Mouse (Mus musculus) liver, adult (tissue): ENCODE results near the gene Ecm1.

ENCODE experiments used
- GATA4 ChIP-seq: IDR thresholded peaks from 2 replicates; pipeline ENCODE4 v1.6.1; 2014; ENCODE audit warnings: mild to moderate bottlenecking, low read length; ENCODE audit not compliant: insufficient replicate concordance

The Ecm1 gene

GRCm38 (mm10) chr3:95685701-95686100, 53.7 kb downstream of the Ecm1 start:
- no peak for TF ChIP-seq GATA4

DNA sequence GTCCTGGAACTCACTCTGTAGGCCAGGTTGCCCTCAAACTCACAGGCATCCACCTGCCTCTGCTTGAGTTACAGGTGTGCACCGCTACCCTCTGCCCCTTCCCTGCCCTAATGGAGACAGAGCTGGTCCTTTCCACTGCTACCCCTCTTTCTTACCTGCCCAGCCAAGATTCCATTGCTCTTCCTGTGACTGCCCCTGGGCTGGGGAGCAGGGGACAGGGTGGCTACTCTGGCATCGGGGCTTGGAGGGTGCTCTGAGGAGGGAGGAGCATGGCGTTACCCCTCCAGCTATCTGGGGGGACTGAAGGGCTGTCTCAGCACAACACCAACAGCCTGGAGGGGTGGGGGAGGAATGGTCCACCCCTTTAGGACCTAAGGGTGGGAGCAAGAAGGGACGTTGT, 54.1 kb downstream of the Ecm1 start:
- no peak for TF ChIP-seq GATA4

DNA sequence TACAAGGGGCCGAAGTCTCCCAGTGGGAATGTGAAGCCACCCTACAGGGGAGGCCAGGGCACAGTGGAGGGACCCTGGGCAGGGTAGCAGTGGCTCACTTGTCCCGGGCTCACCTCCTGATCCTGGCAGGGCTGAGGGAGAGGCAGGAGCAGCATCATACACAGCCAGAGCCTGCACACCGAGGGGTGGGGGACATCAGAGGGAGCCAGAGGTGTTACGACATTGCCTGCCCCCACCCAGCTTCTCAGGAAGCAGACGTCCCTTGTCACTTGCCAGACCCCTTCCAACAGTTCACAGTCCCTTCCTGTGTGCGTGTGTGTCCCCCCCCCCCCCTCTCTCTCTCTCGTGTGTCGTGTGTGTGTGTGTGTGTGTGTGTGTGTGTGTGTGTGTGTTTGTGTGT, 54.5 kb downstream of the Ecm1 start:
- no peak for TF ChIP-seq GATA4
